Mouse (Mus musculus) heart, postnatal 0 days (tissue): Measurements from ENCODE around the gene Slc28a1.

Experiments used
- CTCF ChIP-seq: IDR thresholded peaks from 2 replicates; pipeline ENCODE4 v1.5.1; 2016; ENCODE audit warnings: antibody characterized with exemption, control low read depth, low read depth
- EP300 ChIP-seq: IDR thresholded peaks from 2 replicates; pipeline ENCODE4 v1.6.1; 2016; ENCODE audit warnings: antibody characterized with exemption, low read depth

- TF ChIP-seq CTCF = no peak
- no peak for TF ChIP-seq EP300
These were observed 20.4 kb upstream of the Slc28a1 start for GRCm38 (mm10) chr7:81094104-81094757.
